Mouse (Mus musculus) stomach, embryonic 14.5 days (tissue): ENCODE measurements at regions not wholly inside any gene's neighbourhood (a gene's known extent, or its start where the extent isn't known, plus 50 kb on each side); places are given as distances from the start of the nearest gene placed in this dataset.

Experiments
- ATAC-seq: fragments of 200-750 bp; cut with Nextera tagmentation; 2 replicates; pipeline ENCODE4 v1.8.0; 2017; ENCODE audit warnings: low read depth, moderate TSS enrichment; ENCODE audit not compliant: insufficient number of reproducible peaks, insufficient read depth, low FRiP score
- H3K27ac ChIP-seq: fragments of 300-500 bp; sonication (generic); 2 replicates; pipeline ENCODE4 v1.5.1; 2014; ENCODE audit warnings: mild to moderate bottlenecking, low read length, moderate library complexity, mixed read lengths
- H3K27me3 ChIP-seq: fragments of 300-500 bp; sonication (generic); 2 replicates; pipeline ENCODE4 v1.6.1; 2014; ENCODE audit warnings: low read length, control low read depth, mixed read lengths; ENCODE audit not compliant: control insufficient read depth, insufficient read depth
- H3K36me3 ChIP-seq: fragments of 300-500 bp; sonication (generic); 2 replicates; pipeline ENCODE4 v1.6.1; 2014; ENCODE audit warnings: mild to moderate bottlenecking, control low read depth, low read length, moderate library complexity, mixed read lengths; ENCODE audit not compliant: control insufficient read depth, insufficient read depth
- H3K4me1 ChIP-seq: fragments of 300-500 bp; sonication (generic); 2 replicates; pipeline ENCODE4 v1.6.1; 2014; ENCODE audit warnings: low read length, control low read depth, mixed read lengths; ENCODE audit not compliant: control insufficient read depth, insufficient read depth
- H3K4me2 ChIP-seq: fragments of 300-500 bp; sonication (generic); replicated peaks from 2 replicates; pipeline ENCODE4 v1.6.1; 2014; ENCODE audit warnings: low read depth, low read length, control low read depth
- H3K4me3 ChIP-seq: fragments of 300-500 bp; sonication (generic); 2 replicates; pipeline ENCODE4 v1.5.1; 2014; ENCODE audit warnings: low read depth, low read length, control low read depth
- H3K9ac ChIP-seq: fragments of 300-500 bp; sonication (generic); replicated peaks from 2 replicates; pipeline ENCODE4 v1.6.1; 2014; ENCODE audit warnings: low read depth, mild to moderate bottlenecking, control low read depth, low read length, moderate library complexity, mixed read lengths
- H3K9me3 ChIP-seq: fragments of 300-500 bp; sonication (generic); 2 replicates; pipeline ENCODE4 v1.6.1; 2016; ENCODE audit warnings: low read depth, low read length, control low read depth; ENCODE audit not compliant: control insufficient read depth
- WGBS: fragments of 180-500 bp; shearing (Covaris S2); extraction: QIAGEN DNeasy Blood & Tissue Kit; methylation state at CpG from one replicate; pipeline ENCODE4 v1.1.7; 2014; 5-methylcytosine and 5-hydroxymethylcytosine counted together

GRCm38 (mm10) chr1:137254634-137255033 is 294.4 kb upstream of the Nr5a2 start:
- Histone ChIP-seq H3K27me3 (no peaks in the 10 kb centered on the region), H3K9ac (no peak overlapping the region), H3K4me3 (no peak overlapping the region), H3K9me3 (no peaks in the 10 kb centered on the region), H3K4me1 (0 out of 2 replicates have a peak, but pooled peaks cover 3% of the 10 kb centered on the region), H3K36me3 (no peaks in the 10 kb centered on the region), H3K4me2 (no peak overlapping the region), H3K27ac (no peak overlapping the region)
- 89% methylated on average over 1 of the region's 1 CpGs for WGBS
- ATAC-seq, result no peak

DNA sequence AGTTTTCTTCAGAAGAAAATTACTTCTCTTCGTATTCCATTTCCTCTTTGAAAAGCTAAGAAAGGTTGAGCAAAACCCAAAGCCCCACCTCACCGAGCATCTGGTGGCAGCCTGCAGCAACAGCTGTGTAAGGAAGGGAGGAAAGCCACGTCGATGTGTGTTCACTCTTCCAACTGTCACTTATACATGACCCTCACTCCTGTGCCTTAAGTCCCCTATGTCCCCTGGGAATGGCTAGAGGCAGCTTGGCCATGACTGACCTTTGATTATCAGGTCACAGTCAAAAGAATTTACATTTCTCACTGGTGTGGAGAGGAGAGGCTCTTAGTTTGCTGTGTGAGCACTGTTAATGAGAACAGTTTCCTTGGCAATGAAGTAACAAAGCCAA is 266.8 kb upstream of the Nr5a2 start:
- H3K9me3 ChIP-seq, result no peaks in the 10 kb centered on the region
- H3K27ac ChIP-seq, result no peak overlapping the region
- H3K36me3 ChIP-seq, result no peaks in the 10 kb centered on the region
- no peak overlapping the region for H3K4me2 ChIP-seq
- H3K27me3 ChIP-seq, result no peaks in the 10 kb centered on the region
- 82% methylated on average over 4 of the region's 4 CpGs for WGBS
- H3K9ac ChIP-seq, result no peak overlapping the region
- H3K4me1 ChIP-seq, result no peaks in the 10 kb centered on the region
- no peak overlapping the region for H3K4me3 ChIP-seq
- ATAC-seq, result no peak

GRCm38 (mm10) chr1:137226479-137227097 is 266.3 kb upstream of the Nr5a2 start:
- no peaks in the 10 kb centered on the region for H3K9me3 ChIP-seq
- ATAC-seq, result no peak
- H3K4me2 ChIP-seq, result no peak overlapping the region
- WGBS, result 80% methylated on average over 6 of the region's 6 CpGs
- no peak overlapping the region for H3K27ac ChIP-seq
- H3K27me3 ChIP-seq, result no peaks in the 10 kb centered on the region
- no peak overlapping the region for H3K9ac ChIP-seq
- H3K36me3 ChIP-seq, result no peaks in the 10 kb centered on the region
- H3K4me1 ChIP-seq, result 0 out of 2 replicates have a peak, but pooled peaks cover 3% of the 10 kb centered on the region
- no peak overlapping the region for H3K4me3 ChIP-seq

DNA sequence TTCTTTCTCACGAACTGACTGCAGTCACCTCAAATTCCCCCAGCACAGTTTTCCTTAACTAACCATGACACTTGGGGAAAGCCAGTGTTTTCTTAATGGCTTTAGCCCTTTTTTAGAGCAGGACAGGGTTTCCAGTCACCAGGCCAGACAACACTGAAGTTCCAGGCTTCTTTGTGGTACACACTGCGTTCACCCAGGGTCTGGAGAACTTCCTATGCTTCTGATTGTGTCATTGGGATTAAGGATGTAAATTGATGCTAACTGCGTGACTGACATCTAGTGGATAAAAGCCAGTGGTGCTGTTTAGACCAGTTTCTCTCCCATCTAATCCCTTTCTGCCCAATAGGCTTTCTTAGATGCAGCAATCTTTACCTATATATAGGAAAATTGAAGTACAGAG is 265.2 kb upstream of the Nr5a2 start:
- peak; percentile 46; the same call in 1 of the 2 replicates for ATAC-seq
- 0 out of 2 replicates have a peak, but pooled peaks cover 4% of the 10 kb centered on the region for H3K4me1 ChIP-seq

GRCm38 (mm10) chr1:137223052-137223451 is 262.8 kb upstream of the Nr5a2 start:
- H3K27me3 ChIP-seq, result no peaks in the 10 kb centered on the region
- no peak overlapping the region for H3K27ac ChIP-seq
- H3K36me3 ChIP-seq, result no peaks in the 10 kb centered on the region
- H3K4me3 ChIP-seq, result no peak overlapping the region
- H3K4me1 ChIP-seq, result 0 out of 2 replicates have a peak, but pooled peaks cover 4% of the 10 kb centered on the region
- no peak overlapping the region for H3K4me2 ChIP-seq
- 63% methylated on average over 10 of the region's 10 CpGs for WGBS
- H3K9me3 ChIP-seq, result no peaks in the 10 kb centered on the region
- no peak for ATAC-seq
- H3K9ac ChIP-seq, result no peak overlapping the region

More for the DNA sequence above, 265.2 kb upstream of the Nr5a2 start:
- H3K4me2 ChIP-seq, result no peak overlapping the region
- H3K27ac ChIP-seq, result no peak overlapping the region
- no peak overlapping the region for H3K9ac ChIP-seq
- H3K27me3 ChIP-seq, result no peaks in the 10 kb centered on the region
- 29% methylated on average over 3 of the region's 3 CpGs for WGBS
- H3K9me3 ChIP-seq, result no peaks in the 10 kb centered on the region
- H3K4me3 ChIP-seq, result no peak overlapping the region
- H3K36me3 ChIP-seq, result no peaks in the 10 kb centered on the region

DNA sequence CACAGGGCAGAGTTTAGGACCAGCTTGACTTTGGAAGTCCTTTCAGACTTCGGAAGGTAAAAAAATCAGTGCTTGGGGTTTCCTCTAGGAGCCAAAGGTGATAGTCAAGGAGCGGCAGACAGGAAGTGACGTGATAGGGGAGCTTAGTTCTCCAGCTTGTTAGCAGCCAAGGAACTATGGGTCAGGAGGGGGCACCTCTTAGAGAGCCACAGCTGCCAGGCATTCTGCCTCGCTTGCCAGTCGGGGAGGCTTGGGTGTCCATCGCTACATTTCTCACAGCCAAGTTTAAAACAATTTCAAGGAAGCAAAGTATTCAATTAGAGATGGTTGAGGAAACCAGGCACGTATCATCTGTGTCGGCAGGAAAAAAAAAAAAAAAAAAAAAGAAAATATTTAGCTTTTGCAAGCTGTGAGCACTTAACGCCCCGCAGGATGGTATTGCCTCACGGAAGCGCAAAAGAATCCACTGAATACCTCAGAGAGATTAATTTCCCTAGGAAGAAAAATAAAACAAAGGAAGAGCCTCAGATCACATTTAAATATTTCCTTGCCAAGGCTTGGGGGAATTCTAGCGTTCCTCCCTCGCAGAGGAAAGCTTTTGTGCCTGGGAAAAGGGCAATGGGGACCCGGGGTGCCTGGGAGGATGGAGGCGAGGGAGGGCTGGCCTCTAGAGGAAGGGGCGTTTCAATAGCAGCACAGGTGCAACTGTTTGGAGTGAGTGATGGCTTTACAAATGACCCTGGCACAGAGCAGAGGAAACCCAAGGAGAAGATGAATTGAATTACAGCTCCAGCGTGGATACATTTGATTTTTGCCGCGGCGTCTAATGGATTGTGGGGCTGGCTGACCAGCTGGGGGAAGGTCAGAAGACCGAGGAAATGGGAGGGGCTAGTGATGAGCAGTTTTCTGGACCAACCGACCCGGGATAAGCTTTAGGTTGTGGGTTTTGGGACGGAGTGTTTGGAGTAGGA is 261.1 kb upstream of the Nr5a2 start:
- 0 out of 2 replicates have a peak, but pooled peaks cover 4% of the 10 kb centered on the region for H3K4me1 ChIP-seq
- WGBS, result 9% methylated on average over 25 of the region's 25 CpGs
- H3K36me3 ChIP-seq, result no peaks in the 10 kb centered on the region
- no peak overlapping the region for H3K9ac ChIP-seq
- no peaks in the 10 kb centered on the region for H3K27me3 ChIP-seq
- peak overlapping the region; percentile 19 for H3K4me3 ChIP-seq
- no peak overlapping the region for H3K27ac ChIP-seq
- ATAC-seq, result no peak
- H3K9me3 ChIP-seq, result no peaks in the 10 kb centered on the region
- H3K4me2 ChIP-seq, result peak overlapping the region; percentile 57

GRCm38 (mm10) chr1:137220226-137220625 is 260.0 kb upstream of the Nr5a2 start:
- Histone ChIP-seq H3K36me3 (no peaks in the 10 kb centered on the region), H3K4me1 (0 out of 2 replicates have a peak, but pooled peaks cover 4% of the 10 kb centered on the region), H3K4me2 (no peak overlapping the region), H3K27me3 (no peaks in the 10 kb centered on the region), H3K9me3 (no peaks in the 10 kb centered on the region), H3K27ac (no peak overlapping the region), H3K9ac (no peak overlapping the region), H3K4me3 (no peak overlapping the region)
- ATAC-seq, result no peak
- 73% methylated on average over 6 of the region's 6 CpGs for WGBS

- WGBS, result 60% methylated on average over 11 of the region's 11 CpGs
- H3K9me3 ChIP-seq, result no peaks in the 10 kb centered on the region
These were observed 258.4 kb upstream of the Nr5a2 start for GRCm38 (mm10) chr1:137218611-137219010.

More at GRCm38 (mm10) chr1:137218611-137219010, 258.4 kb upstream of the Nr5a2 start:
- Histone ChIP-seq H3K4me1 (0 out of 2 replicates have a peak, but pooled peaks cover 4% of the 10 kb centered on the region), H3K9ac (no peak overlapping the region), H3K36me3 (no peaks in the 10 kb centered on the region), H3K27me3 (no peaks in the 10 kb centered on the region), H3K4me2 (no peak overlapping the region), H3K4me3 (no peak overlapping the region), H3K27ac (no peak overlapping the region)
- ATAC-seq, result no peak
